Mouse (Mus musculus) testis, adult 2 months (tissue): ENCODE data around the gene R3hdm2.
A peak's percentile ranks its signal among the peaks of the same experiment; 100 is the strongest.

Experiments
- CTCF ChIP-seq: fragments of 200-500 bp; IDR thresholded peaks from 2 replicates; pipeline ENCODE4 v1.5.1; 2012; ENCODE audit warnings: low read depth, mild to moderate bottlenecking, inconsistent platforms, low read length, moderate library complexity; ENCODE audit not compliant: control insufficient read depth, insufficient read depth, insufficient replicate concordance
- POLR2A ChIP-seq: fragments of 200-500 bp; IDR thresholded peaks from 2 replicates; pipeline ENCODE4 v1.6.1; 2012; ENCODE audit warnings: low read depth, mild to moderate bottlenecking, inconsistent platforms, low read length, moderate library complexity; ENCODE audit not compliant: control insufficient read depth

DNA sequence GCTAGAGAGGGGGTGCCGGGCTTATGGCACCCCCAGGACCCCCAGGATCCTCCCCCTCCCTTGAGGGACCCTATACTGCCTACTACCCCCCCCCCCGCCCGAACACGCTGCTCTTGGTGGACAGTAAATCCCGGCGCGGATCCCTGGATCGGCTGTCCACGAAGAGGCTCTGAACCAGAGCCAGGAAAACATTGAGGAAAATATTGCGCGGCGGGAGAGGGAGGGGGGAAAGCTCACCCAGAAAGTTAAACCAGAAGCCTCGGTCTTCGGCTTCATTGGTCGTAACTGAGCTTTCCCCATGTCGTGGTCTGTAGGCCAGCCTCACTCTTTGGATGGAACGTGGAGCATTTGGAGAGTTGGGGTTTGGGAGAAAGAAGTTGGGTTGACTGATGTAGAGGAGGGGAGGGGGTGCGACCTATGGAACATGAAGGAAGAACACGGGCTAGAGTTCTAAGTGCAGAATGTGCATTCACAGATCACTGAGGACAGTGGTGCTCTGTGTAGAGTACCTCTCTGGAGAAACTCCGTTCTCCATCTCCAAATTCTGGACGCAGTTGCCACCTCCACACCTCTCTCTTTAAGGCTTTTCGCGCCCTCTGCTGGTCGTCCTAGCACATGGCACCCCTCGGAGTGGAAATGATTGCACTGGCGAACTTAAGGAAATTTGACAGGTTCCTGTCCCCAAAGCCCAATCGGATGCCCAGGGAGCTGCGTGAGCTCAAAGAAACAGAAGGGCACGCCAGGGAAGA lies 38.1 kb upstream of the R3hdm2 start, which contains the start of gene Gli1:
- TF ChIP-seq CTCF (peak; percentile 89), POLR2A (no peak)
